Mouse (Mus musculus): Measurements from ENCODE around the gene Zc3h12b.

DNA sequence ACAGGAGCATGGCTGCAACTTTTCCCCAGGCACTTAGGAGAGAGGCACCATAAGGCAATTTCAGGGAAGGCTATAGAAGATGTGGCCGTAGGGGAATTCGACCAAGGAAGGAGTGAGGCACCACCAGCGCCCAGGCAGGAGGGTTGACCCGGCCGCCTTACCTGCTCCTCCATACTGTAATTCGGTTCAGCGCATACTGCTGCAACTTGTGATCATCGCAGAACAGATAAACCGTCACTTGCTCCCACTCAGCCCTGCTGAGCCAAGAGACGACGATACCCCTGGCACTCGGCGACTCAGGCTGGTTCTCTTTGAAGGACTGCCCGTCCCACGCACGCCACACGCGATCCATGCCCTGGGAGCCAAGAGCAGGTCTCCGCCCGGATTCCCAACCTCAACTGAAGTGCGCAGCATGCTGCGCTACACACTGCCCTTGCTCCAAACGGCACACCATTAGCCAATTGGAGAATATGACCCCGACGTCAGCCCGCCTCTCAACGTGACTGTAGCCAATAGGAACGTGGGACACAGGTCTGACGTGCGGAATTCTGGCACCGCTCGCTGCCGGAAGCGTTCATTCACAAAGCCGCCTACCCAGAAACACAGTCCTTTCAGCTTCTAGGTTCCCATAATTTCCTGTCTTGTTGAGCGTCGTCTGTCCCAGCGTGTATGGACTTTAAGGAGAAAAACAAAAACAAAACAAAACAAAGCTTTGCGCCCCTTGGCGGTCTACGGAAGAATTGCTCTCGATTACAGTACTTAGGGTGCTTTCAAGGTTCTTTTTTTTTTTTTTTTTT is 245.2 kb downstream of the Zc3h12b start, which contains the start of gene Las1l:
- TF ChIP-seq CTCF (conservative IDR thresholded peaks at IDR 0.05; ENCODE audit: insufficient read depth, insufficient read length, low read depth, low read length) (no peak), POLR2A (IDR thresholded peaks at IDR 0.05; ENCODE audit: low read depth, low read length) (peak; percentile 98)
